Mouse (Mus musculus): ENCODE data around the gene Fcrl5. TPM values are rescaled to one million over a fixed set of nuclear protein-coding genes. Genes with fewer than 3 reads are reported as not detected.

The Fcrl5 gene
- polyA plus RNA-seq, 1 experiment from 2014 or later = not detected

GRCm38 (mm10) chr3:87521126-87521525, 85.6 kb downstream of the Fcrl5 start:
- Histone ChIP-seq H3K27ac (ENCODE audit: low read depth, low read length) (no peak overlapping the region), H3K4me2 (replicated peaks; ENCODE audit: low read depth, low read length) (no peak overlapping the region), H3K4me1 (ENCODE audit: control insufficient read depth, insufficient read depth, low read length) (peaks cover under 1% of the 10 kb centered on the region), H3K9me3 (ENCODE audit: control insufficient read depth, low read length) (no peaks in the 10 kb centered on the region), H3K36me3 (ENCODE audit: control insufficient read depth, insufficient read depth, low read length) (no peaks in the 10 kb centered on the region), H3K27me3 (ENCODE audit: control insufficient read depth, insufficient read depth, low read length) (no peaks in the 10 kb centered on the region), H3K9ac (ENCODE audit: low read depth, low read length) (no peak overlapping the region), H3K4me3 (ENCODE audit: low read length) (no peak overlapping the region)
- ATAC-seq (ENCODE audit: low FRiP score, low TSS enrichment) = no peak
- 83% methylated on average over 4 of the region's 4 CpGs for WGBS

- no peak overlapping the region for H3K4me3 ChIP-seq (ENCODE audit: low read length)
- no peak for ATAC-seq (ENCODE audit: low FRiP score, low TSS enrichment)
- H3K4me2 ChIP-seq (replicated peaks; ENCODE audit: low read depth, low read length) = no peak overlapping the region
- no peaks in the 10 kb centered on the region for H3K27me3 ChIP-seq (ENCODE audit: control insufficient read depth, insufficient read depth, low read length)
- 65% methylated on average over 1 of the region's 1 CpGs for WGBS
- no peak overlapping the region for H3K27ac ChIP-seq (ENCODE audit: low read depth, low read length)
- H3K9me3 ChIP-seq (ENCODE audit: control insufficient read depth, low read length) = no peaks in the 10 kb centered on the region
- no peaks in the 10 kb centered on the region for H3K36me3 ChIP-seq (ENCODE audit: control insufficient read depth, insufficient read depth, low read length)
- H3K4me1 ChIP-seq (ENCODE audit: control insufficient read depth, insufficient read depth, low read length) = peaks cover 7% of the 10 kb centered on the region
- H3K9ac ChIP-seq (ENCODE audit: low read depth, low read length) = no peak overlapping the region
Observed at GRCm38 (mm10) chr3:87521833-87522232, 86.3 kb downstream of the Fcrl5 start.

- ATAC-seq (ENCODE audit: low FRiP score, low TSS enrichment) = no peak
- Histone ChIP-seq H3K36me3 (ENCODE audit: control insufficient read depth, insufficient read depth, low read length) (peaks cover 14% of the 10 kb centered on the region), H3K27me3 (ENCODE audit: control insufficient read depth, insufficient read depth, low read length) (no peaks in the 10 kb centered on the region), H3K4me1 (ENCODE audit: control insufficient read depth, insufficient read depth, low read length) (peaks cover 7% of the 10 kb centered on the region), H3K4me2 (replicated peaks; ENCODE audit: low read depth, low read length) (no peak overlapping the region), H3K9me3 (ENCODE audit: control insufficient read depth, low read length) (no peaks in the 10 kb centered on the region), H3K4me3 (ENCODE audit: low read length) (no peak overlapping the region), H3K9ac (ENCODE audit: low read depth, low read length) (no peak overlapping the region), H3K27ac (ENCODE audit: low read depth, low read length) (no peak overlapping the region)
- WGBS = 93% methylated on average over 9 of the region's 9 CpGs
Observed at GRCm38 (mm10) chr3:87523701-87524100, 88.1 kb downstream of the Fcrl5 start.

GRCm38 (mm10) chr3:87525043-87525836, 89.7 kb downstream of the Fcrl5 start, which contains the start of gene Etv3:
TSS of gene Etv3 (plus strand) at chr3:87525407.
- Histone ChIP-seq H3K9ac (ENCODE audit: low read depth, low read length) (peak within 1 kb of the TSS; percentile 87), H3K4me1 (ENCODE audit: control insufficient read depth, insufficient read depth, low read length) (peaks cover 7% of the 10 kb centered on the region), H3K27me3 (ENCODE audit: control insufficient read depth, insufficient read depth, low read length) (no peaks in the 10 kb centered on the region), H3K36me3 (ENCODE audit: control insufficient read depth, insufficient read depth, low read length) (peaks cover 29% of the 10 kb centered on the region), H3K4me3 (ENCODE audit: low read length) (peak within 1 kb of the TSS; percentile 76), H3K27ac (ENCODE audit: low read depth, low read length) (peak within 1 kb of the TSS; percentile 76), H3K4me2 (replicated peaks; ENCODE audit: low read depth, low read length) (peak within 1 kb of the TSS; percentile 89), H3K9me3 (ENCODE audit: control insufficient read depth, low read length) (no peaks in the 10 kb centered on the region)
- ATAC-seq (ENCODE audit: low FRiP score, low TSS enrichment) = peak; percentile 96
- WGBS = 5% methylated on average over 63 of the region's 64 CpGs

GRCm38 (mm10) chr3:87525837-87526570, 90.4 kb downstream of the Fcrl5 start:
- peak overlapping the region; percentile 87 for H3K9ac ChIP-seq (ENCODE audit: low read depth, low read length)
- peaks cover 37% of the 10 kb centered on the region for H3K36me3 ChIP-seq (ENCODE audit: control insufficient read depth, insufficient read depth, low read length)
- no peaks in the 10 kb centered on the region for H3K9me3 ChIP-seq (ENCODE audit: control insufficient read depth, low read length)
- peak overlapping the region; percentile 89 for H3K4me2 ChIP-seq (replicated peaks; ENCODE audit: low read depth, low read length)
- peak overlapping the region; percentile 76 for H3K27ac ChIP-seq (ENCODE audit: low read depth, low read length)
- no peaks in the 10 kb centered on the region for H3K27me3 ChIP-seq (ENCODE audit: control insufficient read depth, insufficient read depth, low read length)
- peak; percentile 74 for ATAC-seq (ENCODE audit: low FRiP score, low TSS enrichment)
- peaks cover 7% of the 10 kb centered on the region for H3K4me1 ChIP-seq (ENCODE audit: control insufficient read depth, insufficient read depth, low read length)
- H3K4me3 ChIP-seq (ENCODE audit: low read length) = peak overlapping the region; percentile 76
- 3% methylated on average over 27 of the region's 27 CpGs for WGBS

GRCm38 (mm10) chr3:87527139-87527538, 91.6 kb downstream of the Fcrl5 start:
- WGBS = 90% methylated on average over 12 of the region's 12 CpGs
- Histone ChIP-seq H3K27me3 (ENCODE audit: control insufficient read depth, insufficient read depth, low read length) (no peaks in the 10 kb centered on the region), H3K4me2 (replicated peaks; ENCODE audit: low read depth, low read length) (no peak overlapping the region), H3K4me1 (ENCODE audit: control insufficient read depth, insufficient read depth, low read length) (peaks cover 7% of the 10 kb centered on the region), H3K9me3 (ENCODE audit: control insufficient read depth, low read length) (no peaks in the 10 kb centered on the region), H3K4me3 (ENCODE audit: low read length) (no peak overlapping the region), H3K9ac (ENCODE audit: low read depth, low read length) (no peak overlapping the region), H3K36me3 (ENCODE audit: control insufficient read depth, insufficient read depth, low read length) (peaks cover 46% of the 10 kb centered on the region), H3K27ac (ENCODE audit: low read depth, low read length) (no peak overlapping the region)
- ATAC-seq (ENCODE audit: low FRiP score, low TSS enrichment) = no peak

- no peaks in the 10 kb centered on the region for H3K27me3 ChIP-seq (ENCODE audit: control insufficient read depth, insufficient read depth, low read length)
- H3K4me3 ChIP-seq (ENCODE audit: low read length) = no peak overlapping the region
- 83% methylated on average over 7 of the region's 8 CpGs for WGBS
- no peak overlapping the region for H3K4me2 ChIP-seq (replicated peaks; ENCODE audit: low read depth, low read length)
- H3K36me3 ChIP-seq (ENCODE audit: control insufficient read depth, insufficient read depth, low read length) = peaks cover 54% of the 10 kb centered on the region
- no peak overlapping the region for H3K27ac ChIP-seq (ENCODE audit: low read depth, low read length)
- no peak for ATAC-seq (ENCODE audit: low FRiP score, low TSS enrichment)
- H3K9ac ChIP-seq (ENCODE audit: low read depth, low read length) = no peak overlapping the region
- peaks cover 7% of the 10 kb centered on the region for H3K4me1 ChIP-seq (ENCODE audit: control insufficient read depth, insufficient read depth, low read length)
- H3K9me3 ChIP-seq (ENCODE audit: control insufficient read depth, low read length) = no peaks in the 10 kb centered on the region
Observed at GRCm38 (mm10) chr3:87528021-87528420, 92.4 kb downstream of the Fcrl5 start.

GRCm38 (mm10) chr3:87528841-87529240, 93.3 kb downstream of the Fcrl5 start:
- H3K4me3 ChIP-seq (ENCODE audit: low read length) = no peak overlapping the region
- H3K9ac ChIP-seq (ENCODE audit: low read depth, low read length) = no peak overlapping the region
- 92% methylated on average over 8 of the region's 8 CpGs for WGBS
- peaks cover 7% of the 10 kb centered on the region for H3K4me1 ChIP-seq (ENCODE audit: control insufficient read depth, insufficient read depth, low read length)
- H3K27ac ChIP-seq (ENCODE audit: low read depth, low read length) = no peak overlapping the region
- H3K27me3 ChIP-seq (ENCODE audit: control insufficient read depth, insufficient read depth, low read length) = no peaks in the 10 kb centered on the region
- peaks cover 61% of the 10 kb centered on the region for H3K36me3 ChIP-seq (ENCODE audit: control insufficient read depth, insufficient read depth, low read length)
- H3K9me3 ChIP-seq (ENCODE audit: control insufficient read depth, low read length) = no peaks in the 10 kb centered on the region
- ATAC-seq (ENCODE audit: low FRiP score, low TSS enrichment) = no peak
- H3K4me2 ChIP-seq (replicated peaks; ENCODE audit: low read depth, low read length) = no peak overlapping the region

GRCm38 (mm10) chr3:87529568-87529967, 94.0 kb downstream of the Fcrl5 start:
- Histone ChIP-seq H3K4me3 (ENCODE audit: low read length) (no peak overlapping the region), H3K27me3 (ENCODE audit: control insufficient read depth, insufficient read depth, low read length) (no peaks in the 10 kb centered on the region), H3K4me1 (ENCODE audit: control insufficient read depth, insufficient read depth, low read length) (peaks cover 7% of the 10 kb centered on the region), H3K4me2 (replicated peaks; ENCODE audit: low read depth, low read length) (no peak overlapping the region), H3K9ac (ENCODE audit: low read depth, low read length) (no peak overlapping the region), H3K9me3 (ENCODE audit: control insufficient read depth, low read length) (no peaks in the 10 kb centered on the region), H3K36me3 (ENCODE audit: control insufficient read depth, insufficient read depth, low read length) (peaks cover 61% of the 10 kb centered on the region), H3K27ac (ENCODE audit: low read depth, low read length) (no peak overlapping the region)
- no peak for ATAC-seq (ENCODE audit: low FRiP score, low TSS enrichment)
- 92% methylated on average over 11 of the region's 11 CpGs for WGBS
